Mouse (Mus musculus): ENCODE measurements around the gene Spcs2.

Spcs2 gene

DNA sequence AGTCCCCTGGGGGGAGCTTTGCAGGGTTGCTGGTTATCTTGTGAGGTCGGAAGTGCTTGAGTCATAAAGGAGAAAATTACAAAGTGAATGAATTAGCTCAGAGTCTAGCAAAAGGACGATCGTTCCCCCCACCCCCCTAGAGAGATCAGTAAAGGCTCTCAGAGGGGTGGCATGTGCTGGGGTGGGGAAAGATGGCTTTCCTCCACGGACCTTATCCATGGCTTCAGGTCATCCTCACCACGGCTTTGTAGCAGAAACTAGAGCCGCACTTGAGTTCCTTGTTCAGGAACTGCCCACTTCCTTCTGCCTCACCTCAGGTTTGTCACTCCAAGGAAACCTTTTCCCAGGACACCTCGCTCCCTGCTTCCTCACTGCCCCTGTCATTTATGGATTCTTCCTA lies at the start of gene Spcs2:
Gene Spcs2, minus strand, starts transcription at position 101 of the 400 bp plus-strand sequence.
- in situ Hi-C loops (cut with MboI, MseI) = loop anchor here (10.0 kb wide), 1 partner anchor 389 kb away; no protein-coding TSS in a partner anchor

DNA sequence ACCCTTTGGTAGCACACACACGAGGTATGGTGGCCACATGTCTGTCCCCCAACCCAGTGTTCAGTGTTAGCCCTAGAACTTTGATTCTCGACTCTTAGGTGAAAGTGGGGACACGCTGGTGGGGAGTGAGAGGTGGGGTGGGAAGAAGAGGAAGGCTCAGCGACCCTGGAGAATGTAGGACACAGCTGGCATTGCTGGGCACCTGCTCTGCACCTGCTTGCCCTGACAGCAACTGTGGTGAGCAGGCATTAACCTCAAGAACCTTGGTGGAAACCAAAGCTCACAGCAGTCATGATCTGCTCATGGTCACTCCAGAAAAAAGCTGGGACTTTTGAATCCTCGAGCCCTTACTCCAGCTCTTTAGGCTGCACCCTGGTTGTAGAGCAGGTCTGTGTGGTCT lies 47.8 kb upstream of the Spcs2 start:
- in situ Hi-C loops (cut with MboI, MseI) = no loop called here

DNA sequence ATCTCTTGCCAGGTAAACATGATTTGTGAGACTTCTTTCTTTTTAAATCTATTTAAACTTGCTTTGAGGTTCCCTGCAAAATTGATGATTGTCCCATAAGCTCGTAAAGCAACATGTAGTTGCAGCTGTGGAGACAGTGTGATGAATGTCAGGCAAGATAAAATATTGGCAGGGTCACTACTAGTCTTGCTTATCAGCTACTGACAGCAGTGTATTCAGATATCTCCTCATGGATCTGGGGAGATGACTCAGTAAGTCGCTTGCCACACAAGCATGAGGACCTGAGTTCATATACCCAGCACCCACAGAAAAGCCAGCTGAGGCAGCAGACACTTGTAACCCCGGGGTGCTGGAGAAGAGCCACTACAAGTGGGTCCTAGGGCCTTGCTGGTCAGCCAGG lies 44.2 kb upstream of the Spcs2 start:
- in situ Hi-C loops (cut with MboI, MseI) = no loop called here

DNA sequence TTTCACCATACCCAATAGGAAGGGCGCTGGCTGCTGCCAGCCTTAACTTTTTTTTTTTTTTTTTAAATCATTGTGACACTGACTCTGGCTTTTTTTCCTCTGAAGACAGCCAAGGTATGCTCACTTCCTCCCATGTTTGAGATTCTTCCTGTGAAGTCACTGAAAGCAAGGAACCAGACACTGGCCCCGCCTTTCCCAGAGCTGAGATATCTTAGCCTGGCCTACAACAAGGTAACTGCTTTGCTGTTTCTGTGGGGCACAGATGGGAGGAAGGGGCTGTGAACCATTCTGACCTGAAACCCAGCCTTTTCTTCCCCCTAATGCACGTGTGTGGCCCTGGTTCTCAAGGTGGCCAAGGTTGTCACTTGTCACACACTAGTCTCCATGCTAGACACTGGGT lies 43.1 kb upstream of the Spcs2 start:
- in situ Hi-C loops (cut with MboI, MseI) = no loop called here

DNA sequence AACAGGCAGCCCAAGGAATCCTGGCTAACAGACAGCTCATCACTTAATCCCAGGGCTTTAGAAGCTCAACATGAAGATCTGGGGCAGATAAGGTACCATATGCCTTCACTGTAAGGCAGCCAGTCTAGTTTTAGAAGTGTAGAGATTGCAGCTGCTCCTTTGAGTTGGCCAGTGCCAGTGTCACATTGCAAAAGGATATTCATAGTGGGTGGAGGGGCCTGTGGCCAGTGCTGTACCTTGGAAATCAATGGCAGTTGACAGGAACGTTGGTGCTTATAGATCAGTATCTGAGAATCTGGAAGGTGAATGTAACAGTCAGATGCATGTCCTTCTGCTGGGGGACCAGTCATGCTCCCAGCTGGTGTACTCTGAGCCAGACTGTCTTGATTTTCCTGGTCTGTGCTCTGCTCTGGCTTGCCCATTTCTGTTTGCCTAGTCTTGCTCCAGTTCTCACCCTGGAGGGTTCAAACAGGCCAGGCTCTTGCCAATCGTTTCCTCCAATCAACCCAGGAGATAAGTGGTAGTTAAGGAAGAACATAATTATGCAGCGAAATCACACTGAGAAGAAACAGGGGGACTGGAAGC lies 41.3 kb upstream of the Spcs2 start:
- in situ Hi-C loops (cut with MboI, MseI) = no loop called here

DNA sequence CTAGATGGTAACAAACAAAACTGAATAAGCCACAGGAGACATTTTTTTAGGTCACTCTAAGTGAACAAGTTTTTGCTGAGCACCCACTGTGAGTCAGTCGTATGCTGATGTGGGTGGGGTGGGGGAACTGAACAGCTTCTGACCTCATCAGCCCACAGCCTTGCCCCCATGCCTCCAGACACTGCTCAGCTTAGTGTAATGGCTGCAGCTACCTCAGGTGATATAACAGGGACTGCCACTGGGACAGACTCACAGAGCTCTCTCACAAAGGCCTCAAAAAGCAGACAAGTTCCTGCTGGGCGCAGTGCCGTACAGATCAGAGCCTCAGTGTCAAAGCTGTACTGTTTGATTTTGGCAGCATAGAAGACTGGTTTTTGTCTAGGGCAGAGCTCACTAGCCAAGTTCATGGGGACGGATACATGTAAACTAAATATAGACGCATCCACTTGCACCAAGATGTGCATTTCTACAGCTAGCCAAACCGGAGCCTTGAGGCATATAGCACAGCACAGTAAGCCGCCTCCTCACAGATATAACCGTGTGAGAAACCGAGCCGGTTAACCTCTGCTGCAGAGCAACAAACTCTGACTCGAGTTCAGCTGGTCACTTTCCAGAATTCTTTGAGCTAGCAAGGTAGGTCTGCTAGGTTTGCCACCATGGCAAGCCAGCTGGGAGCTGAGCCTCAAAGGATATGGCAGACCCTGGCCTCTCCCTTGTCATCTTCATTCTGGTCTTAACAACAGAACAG lies 39.8 kb upstream of the Spcs2 start:
- in situ Hi-C loops (cut with MboI, MseI) = no loop called here

DNA sequence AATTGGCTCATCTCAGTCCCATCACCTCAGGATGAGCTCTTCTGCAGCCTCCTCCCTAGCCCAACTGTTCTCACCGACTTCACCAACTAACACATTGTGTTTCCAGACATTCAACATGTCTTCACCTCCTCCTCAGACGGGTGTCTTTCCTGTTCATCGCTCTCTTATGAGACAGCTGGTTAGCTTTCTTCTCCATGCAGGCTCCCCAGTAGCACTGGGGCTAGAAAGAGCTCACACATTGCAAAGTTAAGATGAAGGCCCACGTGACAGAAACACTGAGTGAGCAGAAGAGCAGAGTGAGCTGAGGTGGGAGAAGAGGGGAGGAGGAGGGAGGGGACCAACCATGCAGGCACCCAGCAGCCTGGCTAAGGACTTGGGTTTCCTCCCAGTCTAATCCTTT lies 38.9 kb upstream of the Spcs2 start:
- in situ Hi-C loops (cut with MboI, MseI) = no loop called here

DNA sequence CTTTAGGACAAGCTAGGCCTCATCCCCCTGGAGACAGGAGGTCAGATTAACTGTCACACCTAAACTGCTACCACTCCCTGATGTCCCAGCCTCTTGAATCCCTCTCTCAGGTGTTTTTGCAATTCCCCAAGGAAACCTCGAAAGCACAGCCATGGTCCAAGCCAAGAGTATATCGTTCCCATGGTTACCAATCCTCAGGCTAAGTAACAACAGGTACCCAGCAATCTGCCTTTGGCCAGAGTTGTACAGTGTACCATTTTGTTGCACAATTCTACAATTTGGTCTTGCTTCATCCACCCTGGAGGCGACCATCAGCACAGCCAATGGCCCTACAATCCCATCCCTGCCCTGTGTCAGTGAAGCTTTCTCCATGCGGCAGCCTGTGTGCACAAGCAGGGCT lies 33.6 kb upstream of the Spcs2 start:
- in situ Hi-C loops (cut with MboI, MseI) = no loop called here

DNA sequence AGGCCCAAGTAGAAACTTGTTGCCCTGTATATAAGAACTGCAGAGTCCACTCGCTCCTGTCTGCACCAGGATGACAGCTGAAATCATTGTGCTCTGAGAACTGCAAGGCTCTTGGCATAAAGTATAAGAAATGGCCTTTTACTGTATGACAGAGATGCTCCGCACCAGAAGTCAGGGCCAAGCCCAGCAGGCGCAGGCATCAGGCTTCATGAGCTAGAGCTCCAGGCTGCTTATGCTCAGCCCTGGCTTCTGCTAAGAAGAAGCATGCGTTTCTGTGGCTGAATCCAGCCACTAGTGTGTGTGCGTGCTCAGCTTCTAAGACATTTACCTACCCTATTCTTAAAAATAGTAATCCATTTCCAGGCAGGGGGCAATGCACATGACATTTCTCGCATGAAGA lies 31.2 kb upstream of the Spcs2 start:
- in situ Hi-C loops (cut with MboI, MseI) = no loop called here

DNA sequence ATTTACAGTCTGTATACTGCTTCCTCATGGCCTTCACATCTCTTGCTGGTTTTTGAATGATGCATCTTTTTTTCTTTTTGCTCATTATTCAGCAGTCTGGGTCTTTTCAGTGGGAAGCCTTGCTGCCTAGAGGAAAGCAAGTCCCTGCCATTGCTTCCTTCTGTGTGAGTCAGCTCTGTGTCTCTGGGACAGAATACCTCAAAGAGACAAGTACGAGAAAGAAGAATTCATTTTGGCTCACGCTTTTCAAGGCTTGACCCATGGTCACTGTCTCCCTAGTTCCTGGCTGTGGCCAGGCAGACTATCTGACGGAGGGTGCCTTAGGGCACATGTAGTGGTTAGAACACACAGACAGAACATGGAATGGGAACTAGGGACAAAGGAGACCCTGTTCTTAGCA lies 30.7 kb upstream of the Spcs2 start:
- in situ Hi-C loops (cut with MboI, MseI) = no loop called here

DNA sequence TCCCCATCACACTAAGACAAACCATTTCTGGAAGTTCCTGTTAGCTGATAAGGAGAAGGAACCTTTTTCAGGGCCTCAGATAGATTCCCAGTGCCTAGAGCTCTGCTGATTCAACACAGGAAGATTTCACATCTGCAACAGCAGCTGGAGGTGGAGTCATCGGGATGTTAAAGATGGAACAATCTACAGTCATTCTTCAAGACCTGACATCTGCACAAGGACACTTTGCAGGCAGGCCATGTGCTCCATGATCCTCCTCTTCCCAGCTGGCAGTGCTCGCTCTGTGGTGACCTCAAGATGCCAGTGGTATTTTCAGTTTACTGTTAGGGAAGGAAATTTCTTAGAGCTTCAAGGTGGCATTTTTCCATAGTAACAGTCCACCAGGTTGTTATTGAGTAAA lies 29.1 kb upstream of the Spcs2 start:
- in situ Hi-C loops (cut with MboI, MseI) = no loop called here

DNA sequence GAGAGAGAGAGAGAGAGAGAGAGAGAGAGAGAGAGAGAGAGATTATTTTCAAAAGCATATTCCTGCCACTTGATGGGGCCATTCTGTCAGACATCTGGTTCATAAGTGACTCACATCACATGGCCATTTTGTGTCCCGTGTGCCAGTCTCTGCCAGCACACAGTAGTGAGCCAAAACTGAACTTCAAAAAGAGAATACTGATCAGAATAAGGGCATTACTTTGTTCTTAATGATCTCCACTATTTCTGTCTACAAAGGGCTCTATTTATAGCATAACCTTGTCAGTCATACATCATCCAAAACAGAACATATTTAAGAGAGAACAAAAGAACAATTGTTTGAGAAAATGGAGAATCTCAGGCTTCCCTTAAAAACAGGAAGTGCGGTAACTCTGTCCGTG lies 28.2 kb upstream of the Spcs2 start:
- in situ Hi-C loops (cut with MboI, MseI) = no loop called here

DNA sequence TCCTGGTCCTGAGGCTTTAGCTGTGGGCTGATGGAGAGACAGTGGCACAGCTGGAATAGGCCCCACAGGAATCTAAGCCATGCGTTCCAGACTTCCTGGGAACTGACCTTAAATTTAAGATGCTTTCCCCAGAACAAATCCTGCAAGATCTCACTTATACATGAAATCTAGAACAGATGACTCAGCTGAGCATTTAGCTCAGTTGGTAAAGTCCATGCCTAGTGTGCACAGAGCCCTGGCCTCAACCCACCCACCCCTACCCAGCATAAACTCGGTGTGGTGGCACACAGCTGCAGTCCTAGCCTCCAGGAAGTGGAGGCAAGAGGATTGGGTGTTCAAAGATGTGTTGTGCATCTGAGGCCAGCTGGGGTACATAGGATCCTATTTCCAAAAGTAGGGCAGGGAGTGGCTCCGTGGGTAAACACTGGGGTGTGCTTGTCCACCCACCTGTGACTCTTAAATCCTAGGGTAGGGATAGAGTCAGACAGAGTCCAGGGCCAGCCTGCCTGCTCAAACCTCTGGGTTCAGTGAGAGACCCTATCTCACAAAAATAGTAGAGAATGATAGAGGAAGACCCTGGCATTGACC lies 27.0 kb upstream of the Spcs2 start:
- in situ Hi-C loops (cut with MboI, MseI) = no loop called here

DNA sequence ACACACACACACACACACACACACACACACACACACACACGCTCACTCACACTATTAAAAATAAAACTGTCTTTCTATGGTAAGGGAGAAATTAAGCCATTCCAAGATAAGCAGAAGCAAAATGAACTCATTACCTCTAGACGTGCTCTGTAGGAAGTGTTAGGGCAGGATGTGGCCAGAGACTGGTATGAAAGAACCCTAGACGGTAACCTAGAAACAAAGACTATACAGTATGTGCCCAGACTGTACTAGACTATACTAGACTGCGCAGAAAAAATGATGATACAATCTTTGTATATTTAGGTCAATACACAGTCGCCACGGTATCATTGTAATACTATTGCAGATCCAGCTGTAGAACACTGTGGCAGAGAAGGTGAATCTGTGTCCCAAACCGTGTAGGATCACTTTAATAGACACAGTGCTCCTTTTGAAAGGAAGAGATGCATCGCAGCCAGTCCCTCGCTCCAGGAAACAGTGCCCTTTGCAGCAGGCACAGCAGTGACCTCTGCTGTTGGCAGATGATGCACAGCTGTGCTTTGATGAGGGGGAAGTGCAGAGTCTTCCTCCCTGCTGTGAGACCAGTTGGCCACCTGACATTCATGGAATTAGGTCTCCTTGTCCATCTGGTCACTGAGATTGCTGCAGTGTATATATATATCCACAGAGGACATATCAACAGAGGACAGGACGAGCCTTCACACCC lies 26.1 kb upstream of the Spcs2 start:
- in situ Hi-C loops (cut with MboI, MseI) = no loop called here

DNA sequence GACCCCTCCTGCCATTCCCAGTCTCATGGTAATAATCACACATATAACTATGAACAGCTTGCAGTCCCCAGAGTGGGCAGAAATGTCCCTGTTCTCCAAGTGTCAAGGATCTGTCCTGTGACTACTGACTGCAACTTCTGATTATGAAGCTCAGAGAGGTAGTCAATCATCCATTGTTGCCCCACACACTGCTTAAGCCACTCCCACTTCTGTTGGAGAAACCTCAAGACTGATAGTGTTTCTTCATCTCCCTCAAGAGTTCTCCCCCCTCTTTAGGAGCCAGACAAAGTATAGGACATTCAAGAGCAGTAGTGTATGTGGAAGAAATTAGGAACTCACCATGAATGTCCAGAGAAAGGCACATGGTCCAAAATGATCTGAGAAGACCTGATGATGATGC lies 24.5 kb upstream of the Spcs2 start:
- in situ Hi-C loops (cut with MboI, MseI) = no loop called here

DNA sequence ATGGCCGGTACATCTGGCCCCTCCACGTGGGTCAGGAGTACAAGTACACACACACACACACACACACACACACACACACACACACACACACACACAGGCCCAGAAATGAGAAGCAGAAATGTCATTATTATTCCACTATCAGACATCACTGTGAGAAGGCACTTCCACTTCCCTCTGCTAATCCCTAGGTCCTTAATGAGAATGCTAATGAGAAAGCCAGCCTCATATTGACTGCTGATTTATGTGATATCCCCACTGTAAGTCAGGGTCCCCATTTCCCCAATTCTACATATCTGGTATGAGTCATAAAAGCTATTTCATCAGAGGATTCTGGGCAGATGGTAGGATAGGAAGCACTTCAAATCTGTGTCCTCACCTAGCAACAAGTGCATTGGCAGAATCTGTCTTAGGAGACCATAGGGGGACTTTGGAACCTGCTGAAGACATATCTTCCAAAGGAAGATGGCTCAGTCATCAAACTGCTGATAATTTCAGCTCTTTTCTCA lies 24.0 kb upstream of the Spcs2 start:
- in situ Hi-C loops (cut with MboI, MseI) = no loop called here

DNA sequence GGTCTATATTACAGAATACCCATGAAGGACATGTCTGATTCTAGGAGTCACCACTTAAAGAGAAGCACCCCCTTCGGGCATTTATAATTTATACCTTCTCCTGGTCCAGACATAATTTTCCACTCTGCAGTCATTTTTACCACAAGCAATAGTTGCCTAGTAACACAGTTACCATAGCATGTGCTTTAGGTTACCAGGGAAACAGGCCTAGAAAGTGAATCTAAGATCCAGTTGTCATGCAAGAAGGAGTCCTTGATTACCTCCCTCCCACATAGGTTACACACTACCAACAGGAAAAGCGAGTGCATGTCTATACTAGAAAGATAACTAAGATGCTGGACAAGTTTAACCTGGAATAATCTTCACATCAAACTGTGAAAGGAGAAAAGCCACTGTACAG lies 15.0 kb upstream of the Spcs2 start:
- in situ Hi-C loops (cut with MboI, MseI) = loop anchor here (5.0 kb wide), 2 partner anchors 66 to 261 kb away; no protein-coding TSS in a partner anchor

DNA sequence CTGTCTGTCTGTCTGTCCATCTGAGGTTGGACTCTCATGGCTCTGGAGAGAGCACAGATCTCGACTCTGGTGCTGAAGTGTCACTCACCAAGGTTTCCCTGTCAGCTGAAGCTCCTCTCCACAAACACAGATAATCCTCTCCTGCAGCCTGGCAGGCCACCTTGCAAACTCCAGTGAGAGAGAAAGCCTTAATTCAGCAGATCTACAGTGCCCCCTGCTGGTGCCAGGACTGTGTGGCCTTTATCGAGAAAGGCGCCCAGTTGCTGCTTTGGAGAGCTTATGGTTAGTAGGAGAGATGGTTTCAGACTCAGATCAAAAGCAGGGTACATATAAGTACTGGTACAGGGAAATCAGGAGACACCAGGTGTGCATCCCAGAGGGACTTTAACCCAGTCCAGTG lies 13.1 kb upstream of the Spcs2 start:
- in situ Hi-C loops (cut with MboI, MseI) = loop anchor here (5.0 kb wide), 2 partner anchors 64 to 259 kb away; no protein-coding TSS in a partner anchor

DNA sequence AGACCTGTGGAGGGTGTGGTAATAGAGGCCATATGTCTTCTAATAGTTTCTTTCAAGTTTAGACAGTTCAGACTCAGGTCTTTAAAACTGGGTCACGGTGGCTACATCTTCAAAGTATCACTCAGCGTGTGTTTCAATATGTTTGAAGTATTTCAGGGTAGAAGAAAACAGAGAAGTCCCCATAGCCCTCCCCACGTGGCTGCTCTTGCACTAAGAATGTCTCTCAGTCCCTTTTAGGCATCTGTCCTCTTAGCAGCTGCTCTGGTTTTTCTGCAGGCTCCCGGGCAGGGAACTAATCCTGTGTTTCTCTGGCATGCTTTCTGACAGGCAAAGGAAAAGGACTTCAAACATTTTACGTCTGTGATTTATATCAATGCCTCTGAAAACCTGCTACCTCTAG lies 12.6 kb upstream of the Spcs2 start:
- in situ Hi-C loops (cut with MboI, MseI) = loop anchor here (5.0 kb wide), 2 partner anchors 64 to 259 kb away; no protein-coding TSS in a partner anchor

DNA sequence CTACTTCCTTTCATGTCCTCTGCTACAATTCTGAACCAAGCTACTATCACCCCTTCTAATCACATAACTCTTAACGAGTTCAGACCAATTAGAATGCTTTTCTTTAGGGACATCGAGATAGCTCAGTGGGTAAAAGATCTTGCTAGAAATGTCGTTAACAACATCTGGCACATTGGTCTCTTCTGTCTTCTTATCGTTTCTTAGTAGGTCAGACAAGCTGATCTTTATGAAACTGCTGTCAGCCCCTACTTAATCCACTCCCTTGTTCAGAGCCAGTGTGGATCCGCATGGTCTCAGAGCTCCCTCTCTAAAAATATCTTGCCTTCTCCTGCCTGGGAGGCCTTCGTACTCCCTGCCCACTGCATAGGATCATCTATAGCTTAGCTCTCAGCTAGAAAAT lies 10.7 kb upstream of the Spcs2 start:
- in situ Hi-C loops (cut with MboI, MseI) = no loop called here

DNA sequence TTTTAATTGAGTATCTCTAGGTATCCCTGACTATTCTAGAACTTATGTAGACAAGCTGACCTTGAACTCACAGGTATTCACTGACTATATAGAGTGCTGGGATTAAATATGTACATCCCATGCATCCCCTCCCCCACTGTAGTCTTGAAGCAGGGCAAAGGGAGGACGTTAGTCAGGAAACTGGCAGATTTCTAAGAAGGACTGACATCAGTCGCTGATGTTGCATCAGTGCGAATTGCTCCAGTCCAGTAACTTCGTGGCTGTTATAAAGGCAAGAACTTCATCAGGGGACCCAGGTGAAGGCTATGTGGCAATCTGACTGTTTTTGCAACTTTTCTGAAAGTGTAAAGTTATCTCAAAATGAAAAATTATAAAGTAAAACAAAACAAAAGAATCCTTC lies 6.0 kb upstream of the Spcs2 start:
- in situ Hi-C loops (cut with MboI, MseI) = loop anchor here (10.0 kb wide), 1 partner anchor 394 kb away; no protein-coding TSS in a partner anchor

DNA sequence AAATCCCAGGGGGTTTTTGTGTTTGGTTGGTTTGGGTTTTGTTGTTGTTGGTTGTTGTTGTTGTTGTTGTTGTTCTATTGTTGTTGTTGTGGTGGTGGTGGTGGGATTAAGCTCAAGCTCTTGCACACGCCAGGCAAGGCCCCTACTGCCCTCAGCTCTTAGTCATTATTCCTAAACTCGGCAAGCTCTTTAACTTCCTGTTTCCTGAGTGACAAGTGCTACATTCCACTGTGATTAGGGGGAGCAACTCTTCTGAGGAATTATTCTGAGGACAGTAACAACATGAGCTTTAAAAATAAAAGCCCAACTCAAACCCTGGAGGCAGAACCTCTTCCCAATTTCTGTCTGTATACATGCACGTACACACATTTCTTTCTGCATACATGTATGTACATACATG lies 2.0 kb upstream of the Spcs2 start:
- in situ Hi-C loops (cut with MboI, MseI) = loop anchor here (10.0 kb wide), 1 partner anchor 390 kb away; no protein-coding TSS in a partner anchor
